Mouse (Mus musculus) embryo, embryonic 10.5 days (tissue): ENCODE data around the gene Sco1.
"Not testable (repeated sequence)": the region's sequence is repeated elsewhere in the genome, so short reads cannot be mapped to it uniquely, and the experiment has no call there.

ENCODE experiments used
- DNase-seq: peaks from one replicate; pipeline ENCODE4 v3.0.0-alpha.2; 2015; ENCODE audit warnings: low spot score

Sco1 gene

GRCm38 (mm10) chr11:67085489-67085888 lies 33.0 kb downstream of the Sco1 start:
- DNase-seq, result peak; percentile 90

- no peak for DNase-seq
Measured at GRCm38 (mm10) chr11:67086467-67087164, 34.1 kb downstream of the Sco1 start.

GRCm38 (mm10) chr11:67087225-67087624 lies 34.8 kb downstream of the Sco1 start:
- DNase-seq, result no peak

GRCm38 (mm10) chr11:67092354-67092753 lies 39.9 kb downstream of the Sco1 start:
- DNase-seq, result not testable (repeated sequence)

- no peak for DNase-seq
Measured at GRCm38 (mm10) chr11:67093201-67093600, 40.7 kb downstream of the Sco1 start.

GRCm38 (mm10) chr11:67093652-67094051 lies 41.2 kb downstream of the Sco1 start:
- no peak for DNase-seq

- no peak for DNase-seq
Measured at GRCm38 (mm10) chr11:67094470-67094869, 42.0 kb downstream of the Sco1 start.

- DNase-seq, result no peak
Measured at GRCm38 (mm10) chr11:67097709-67098108, 45.2 kb downstream of the Sco1 start.

- no peak for DNase-seq
Measured at GRCm38 (mm10) chr11:67098427-67098826, 46.0 kb downstream of the Sco1 start.

- no peak for DNase-seq
Measured at GRCm38 (mm10) chr11:67099241-67099640, 46.8 kb downstream of the Sco1 start.

GRCm38 (mm10) chr11:67100169-67100568 lies 47.7 kb downstream of the Sco1 start:
- DNase-seq, result peak; percentile 74

- peak; percentile 62 for DNase-seq
Measured at GRCm38 (mm10) chr11:67101713-67102112, 49.2 kb downstream of the Sco1 start.

- DNase-seq, result no peak
Measured at GRCm38 (mm10) chr11:67103256-67103655, 50.8 kb downstream of the Sco1 start.

GRCm38 (mm10) chr11:67104242-67104641 lies 51.8 kb downstream of the Sco1 start:
- DNase-seq, result no peak

GRCm38 (mm10) chr11:67104714-67105113 lies 52.2 kb downstream of the Sco1 start:
- no peak for DNase-seq

GRCm38 (mm10) chr11:67105689-67106088 lies 53.2 kb downstream of the Sco1 start:
- DNase-seq, result no peak

- DNase-seq, result no peak
Measured at GRCm38 (mm10) chr11:67106973-67107372, 54.5 kb downstream of the Sco1 start.

- peak; percentile 83 for DNase-seq
Measured at GRCm38 (mm10) chr11:67110168-67110948, 57.9 kb downstream of the Sco1 start.

GRCm38 (mm10) chr11:67112019-67112850 lies 59.8 kb downstream of the Sco1 start:
- peak; percentile 87 for DNase-seq

- peak; percentile 89 for DNase-seq
Measured at GRCm38 (mm10) chr11:67112851-67113202, 60.4 kb downstream of the Sco1 start.

- no peak for DNase-seq
Measured at GRCm38 (mm10) chr11:67113381-67113780, 60.9 kb downstream of the Sco1 start.

GRCm38 (mm10) chr11:67114261-67114660 lies 61.8 kb downstream of the Sco1 start:
- DNase-seq, result no peak

GRCm38 (mm10) chr11:67114901-67115300 lies 62.4 kb downstream of the Sco1 start:
- DNase-seq, result no peak
